Mouse (Mus musculus) kidney, postnatal 25 days (tissue): ENCODE results near the gene Rangrf.
A peak's percentile ranks its signal among the peaks of the same experiment; 100 is the strongest.
"Not testable (repeated sequence)": the region's sequence is repeated elsewhere in the genome, so short reads cannot be mapped to it uniquely, and the experiment has no call there.

Source experiments
- DNase-seq, 2 experiments: peaks; one replicate each; pipeline ENCODE4 v3.0.0; 2021; ENCODE audit warnings: mixed read lengths in 2 of 2

The Rangrf gene

DNA sequence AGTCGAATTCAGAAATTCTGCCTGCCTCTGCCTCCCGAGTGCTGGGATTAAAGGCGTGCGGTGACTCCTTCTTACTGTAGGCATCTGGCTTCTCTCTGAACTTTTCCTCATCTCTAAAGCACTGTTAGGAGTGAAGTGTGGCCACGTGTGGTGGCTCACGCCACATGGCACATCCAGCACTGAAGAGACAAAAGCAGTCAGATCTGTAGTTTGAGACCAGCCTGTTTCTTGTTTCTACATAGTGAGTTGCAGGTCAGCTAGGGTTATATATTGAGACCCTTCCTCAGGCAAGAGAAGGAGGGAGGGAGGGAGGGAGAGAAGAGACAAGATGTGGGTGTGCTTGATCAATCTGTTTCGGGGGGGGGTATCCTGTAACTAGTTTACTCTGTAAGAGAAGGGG lies at the start of gene Rangrf:
Gene Rangrf (minus strand): TSS at position 101 of the 400 bp plus-strand sequence.
- no peak for DNase-seq

DNA sequence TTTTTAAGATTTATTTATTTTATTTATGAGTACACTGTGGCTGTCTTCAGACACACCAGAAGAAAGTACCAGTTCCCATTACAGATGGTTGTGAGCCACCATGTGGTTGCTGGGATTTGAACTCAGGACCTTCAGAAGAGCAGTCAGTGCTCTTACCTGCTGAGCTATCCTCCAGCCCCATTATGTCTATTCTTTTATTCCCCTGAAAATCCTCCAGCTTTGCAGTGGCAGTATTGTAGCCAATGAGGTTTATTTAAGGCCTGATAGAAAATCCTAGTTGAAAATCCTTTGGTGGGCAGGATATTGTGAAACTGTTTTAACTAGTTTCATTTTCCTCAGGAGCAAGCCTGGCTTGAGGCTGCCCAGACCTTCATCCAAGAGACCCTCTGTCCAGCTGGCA lies 45.7 kb upstream of the Rangrf start:
- no peak for DNase-seq

DNA sequence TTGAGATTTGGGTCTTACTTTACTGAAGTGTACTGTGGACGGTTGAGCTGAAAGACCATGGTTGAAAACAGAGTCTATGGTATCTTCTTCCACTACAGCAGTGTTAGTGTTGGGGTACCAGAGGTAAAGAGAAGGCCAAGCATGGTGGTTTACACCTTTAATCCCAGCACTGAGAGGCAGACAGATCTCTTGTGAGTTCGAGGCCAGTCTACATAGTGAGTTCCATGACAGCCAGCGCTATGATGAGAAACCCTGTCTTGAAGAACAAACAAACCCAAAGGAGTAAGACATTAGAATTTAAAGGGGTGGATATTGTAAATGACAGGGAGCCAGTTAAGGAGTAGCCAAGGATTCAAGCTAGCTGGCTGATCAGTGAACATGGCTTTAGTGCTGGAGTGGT lies 41.8 kb upstream of the Rangrf start:
- DNase-seq: no peak

DNA sequence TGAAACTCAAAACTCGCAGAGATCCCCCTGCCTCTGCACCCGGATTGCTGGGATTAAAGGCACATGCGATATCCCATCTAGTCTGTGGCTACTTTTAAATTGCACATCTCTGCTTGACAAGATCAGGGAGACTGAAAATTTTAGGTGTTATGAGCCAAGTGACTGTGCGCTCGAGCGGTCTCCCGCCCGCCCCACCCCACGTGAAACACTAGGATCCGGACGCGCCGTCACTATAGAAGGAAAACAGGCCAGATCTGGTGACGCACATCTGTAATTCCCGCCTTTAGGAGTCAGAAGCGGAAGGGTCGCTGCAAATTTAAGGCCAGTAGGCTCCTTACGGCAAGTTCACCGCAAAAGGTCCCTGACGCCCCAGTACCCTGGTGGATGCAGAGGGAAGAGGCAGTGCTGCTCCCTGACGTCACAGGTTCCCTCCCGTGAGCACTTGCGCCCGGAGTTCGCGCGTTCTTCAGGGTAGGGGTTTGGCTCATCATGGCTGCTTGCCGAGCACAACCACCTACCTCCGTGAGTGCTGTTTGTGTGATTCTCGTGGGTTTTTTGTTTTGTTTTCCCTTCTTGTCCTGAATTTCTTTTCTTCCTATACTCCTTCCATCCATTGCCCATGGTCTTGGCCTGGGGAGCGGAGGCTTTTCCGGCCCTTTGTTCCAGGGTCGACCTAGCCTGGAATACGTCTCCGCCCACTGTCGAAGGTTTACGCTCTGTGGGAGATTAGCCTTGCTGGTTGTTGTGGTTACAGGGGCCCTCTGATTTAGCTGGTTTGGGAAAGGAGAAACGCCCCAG lies 40.9 kb upstream of the Rangrf start, which contains the start of gene Ctc1:
Gene Ctc1 (plus strand): TSS at position 268 of the 798 bp plus-strand sequence.
- peak; percentile 89 to 94 for DNase-seq

DNA sequence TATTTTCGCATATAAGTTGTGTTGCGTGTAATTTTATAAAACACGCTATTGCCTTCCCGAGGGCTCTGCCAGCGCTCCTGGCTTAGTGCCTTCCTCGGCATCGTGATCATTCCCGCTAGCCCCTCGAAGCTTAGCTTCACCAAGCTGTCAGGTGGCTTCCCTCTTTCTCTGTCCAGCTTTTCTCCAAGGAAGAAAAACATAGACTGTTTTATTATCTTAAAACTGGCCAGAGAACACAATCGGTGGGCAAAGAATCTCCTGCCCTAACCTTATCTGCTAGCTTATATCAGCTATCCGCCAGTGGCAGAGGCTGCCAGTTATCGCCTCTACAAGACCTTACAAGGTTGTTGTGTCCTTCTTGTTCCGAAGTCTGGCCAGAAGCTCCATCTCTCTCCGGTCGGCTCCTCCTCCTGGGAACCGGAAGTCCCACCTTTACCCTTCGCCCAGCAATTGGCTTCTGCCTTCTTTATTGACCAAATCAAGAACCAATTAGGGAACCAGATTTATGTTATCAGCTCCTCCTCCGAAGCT lies 37.2 kb upstream of the Rangrf start:
- peak; percentile 91 to 95 for DNase-seq

DNA sequence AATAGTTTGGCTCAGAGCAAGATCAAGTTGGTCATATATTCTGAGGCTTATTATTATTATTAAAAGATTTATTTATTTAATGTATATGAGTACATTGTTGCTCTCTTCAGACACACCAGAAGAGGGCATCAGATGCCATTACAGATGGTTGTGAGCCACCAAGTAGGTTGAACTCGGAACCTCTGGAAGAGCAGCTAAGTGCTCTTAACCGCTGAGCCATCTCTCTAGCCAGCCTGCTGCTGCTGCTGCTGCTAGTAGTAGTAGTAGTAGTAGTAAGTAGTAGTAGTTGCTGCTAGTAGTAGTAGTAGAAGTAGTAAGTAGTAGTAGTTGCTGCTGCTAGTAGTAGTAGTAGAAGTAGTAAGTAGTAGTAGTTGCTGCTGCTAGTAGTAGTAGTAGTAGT lies 36.5 kb upstream of the Rangrf start:
- DNase-seq: not testable (repeated sequence)

DNA sequence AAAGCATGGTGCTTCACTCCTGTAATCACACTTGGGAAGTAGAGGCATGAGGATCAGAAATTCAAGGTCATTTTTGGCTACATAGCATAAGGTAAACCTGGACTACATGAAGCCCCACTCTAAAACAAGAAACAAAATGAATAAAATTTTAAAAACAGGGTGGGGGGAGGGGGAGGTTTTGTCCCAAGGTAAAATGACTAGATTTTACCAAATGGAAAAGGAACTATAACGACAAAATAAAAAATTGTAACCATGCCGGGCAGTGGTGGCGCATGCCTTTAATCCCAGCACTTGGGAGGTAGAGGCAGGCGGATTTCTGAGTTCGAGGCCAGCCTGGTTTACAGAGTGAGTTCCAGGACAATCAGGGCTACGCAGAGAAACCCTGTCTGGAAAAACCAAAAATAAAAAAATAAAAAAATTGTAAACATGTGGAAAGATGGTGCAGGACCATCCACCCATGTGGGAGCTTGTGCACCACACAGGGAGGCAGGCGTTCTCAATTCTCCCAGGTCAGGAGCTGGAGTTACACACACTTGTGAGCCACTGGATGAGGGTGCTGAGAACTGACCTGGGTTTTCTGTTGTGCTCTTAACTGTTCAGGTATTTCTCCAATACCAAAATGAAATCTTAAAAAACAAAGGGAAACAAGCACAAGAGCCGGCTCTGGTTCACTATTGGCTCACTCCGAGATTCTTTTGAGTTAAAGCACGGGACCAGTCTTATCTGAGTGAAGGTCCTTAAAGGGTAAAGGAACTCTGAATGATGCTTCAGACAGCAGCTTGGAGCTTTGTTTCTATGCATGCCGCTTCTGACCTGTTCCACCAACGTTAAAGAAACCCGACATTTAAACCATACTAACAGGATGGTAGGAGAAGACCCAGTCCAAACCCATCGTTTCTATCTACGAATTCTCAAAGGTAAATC lies 35.7 kb upstream of the Rangrf start:
- DNase-seq: no peak

DNA sequence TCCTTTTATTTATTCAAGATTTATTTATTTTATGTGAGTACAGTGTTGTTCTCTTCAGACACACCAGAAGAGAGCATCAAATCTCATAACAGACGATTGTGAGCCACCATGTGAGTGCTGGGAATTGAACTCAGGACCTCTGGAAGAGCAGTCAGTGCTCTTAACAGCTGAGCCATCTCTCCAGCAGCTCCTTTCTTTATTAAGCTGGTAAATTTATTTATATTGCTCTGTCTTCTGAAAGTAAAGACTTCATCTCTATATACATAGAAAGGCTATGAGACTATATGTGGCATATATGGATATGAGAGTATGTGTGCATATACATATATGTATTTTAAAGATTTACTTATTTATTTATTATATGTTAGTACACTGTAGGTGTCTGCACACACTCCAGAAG lies 34.5 kb upstream of the Rangrf start:
- DNase-seq: no peak

DNA sequence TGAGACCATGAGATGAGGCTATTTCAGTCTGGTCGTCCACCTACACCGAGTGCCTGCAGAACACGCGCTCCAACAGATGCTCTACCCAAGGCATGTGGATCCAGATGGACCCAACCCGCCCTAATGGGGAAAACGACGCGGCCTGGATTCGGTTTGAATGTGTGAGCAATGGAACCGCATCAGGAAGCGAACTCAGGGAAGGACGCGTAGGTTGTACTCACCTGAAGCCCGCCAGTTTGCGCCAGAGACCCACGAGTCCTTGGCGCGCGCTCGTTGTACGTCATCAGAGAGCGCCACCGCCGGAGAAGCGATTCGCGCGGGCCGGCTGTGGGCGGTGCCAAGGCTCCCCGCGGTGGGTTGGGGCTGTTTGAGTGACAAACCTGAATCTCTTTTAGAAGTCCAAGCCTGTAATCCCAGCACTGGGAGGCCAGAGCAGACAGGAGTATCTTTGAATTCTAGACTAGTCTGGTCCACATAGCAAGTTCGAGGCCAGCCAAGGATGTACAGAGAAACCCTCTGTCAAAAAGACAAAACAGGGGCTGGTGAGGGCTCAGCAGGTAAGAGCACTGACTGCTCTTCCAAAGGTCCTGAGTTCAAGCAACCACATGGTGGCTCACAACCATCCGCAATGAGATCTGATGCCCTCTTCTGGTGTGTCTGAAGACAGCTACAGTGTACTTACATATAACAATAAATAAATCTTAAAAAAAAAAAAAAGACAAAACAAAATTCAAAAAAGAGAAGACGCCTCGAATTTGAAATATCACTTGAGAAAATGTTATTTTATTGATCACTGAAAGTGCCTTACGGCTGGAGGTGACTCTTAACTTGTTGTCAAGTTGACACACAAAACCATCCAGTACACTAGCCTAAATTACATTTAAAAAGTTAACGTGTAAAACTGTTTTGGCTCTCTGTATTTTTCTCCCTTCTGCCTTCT lies 33.5 kb upstream of the Rangrf start, which contains the start of gene Pfas:
Gene Pfas (minus strand): TSS at position 279 of the 940 bp plus-strand sequence.
- DNase-seq: peak; percentile 90 to 93

DNA sequence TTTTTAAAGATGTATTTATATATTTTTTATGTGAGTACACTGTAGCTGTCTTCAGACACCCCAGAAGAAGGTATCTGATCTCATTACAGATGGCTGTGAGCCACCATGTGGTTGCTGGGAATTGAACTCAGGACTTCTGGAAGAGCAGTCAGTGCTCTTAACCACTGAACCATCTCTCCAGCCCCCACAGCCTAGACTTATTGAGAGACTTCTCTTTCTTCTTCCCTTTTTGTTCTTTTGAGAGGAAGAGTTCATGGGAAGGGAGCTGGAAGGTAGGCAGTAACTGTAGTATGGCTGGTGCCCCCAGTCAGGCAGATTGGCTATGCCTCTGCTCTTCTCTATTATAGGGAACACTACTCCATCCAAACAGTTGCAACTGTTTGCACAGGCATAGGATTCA lies 31.6 kb upstream of the Rangrf start:
- DNase-seq: not testable (repeated sequence)

DNA sequence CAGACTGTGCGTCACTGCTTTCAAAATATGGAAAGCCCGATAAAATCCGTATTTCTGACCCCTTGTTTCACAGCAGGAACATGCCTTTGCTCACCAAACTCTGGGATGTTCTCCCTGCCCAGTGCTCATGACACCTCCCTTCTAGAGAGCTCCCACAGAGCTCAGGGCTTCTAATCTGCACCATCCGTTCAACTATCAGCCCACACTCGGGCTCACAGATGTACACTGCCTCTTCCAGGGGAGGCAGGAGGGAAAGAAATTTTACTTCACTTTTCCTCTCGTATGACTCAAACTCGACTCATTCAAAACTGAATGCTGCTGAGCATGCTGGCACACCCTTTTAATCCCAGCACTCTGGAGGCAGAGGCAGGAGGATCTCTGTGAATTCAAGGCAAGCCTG lies 30.2 kb upstream of the Rangrf start:
- DNase-seq: no peak

DNA sequence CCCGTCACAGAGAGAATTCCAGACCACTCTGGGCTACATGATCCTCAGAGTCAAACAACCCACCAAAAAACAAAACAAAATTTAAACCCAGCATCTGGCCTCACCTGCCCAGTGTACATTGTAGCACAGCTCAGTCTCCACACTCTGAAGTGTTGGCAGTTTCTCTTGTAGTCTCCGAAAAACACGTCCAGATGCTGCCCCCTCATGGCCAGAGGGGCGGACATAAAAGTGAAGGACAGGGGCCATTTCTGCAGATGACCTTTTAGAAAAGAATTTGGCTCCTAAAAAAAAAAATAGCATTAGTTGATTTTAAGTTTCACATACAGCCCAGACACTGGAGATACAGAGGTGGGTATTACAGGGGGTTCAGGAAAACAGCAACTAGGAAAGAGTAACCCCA lies 28.6 kb upstream of the Rangrf start:
- peak in 1 of 2 experiments; percentile 43 for DNase-seq

DNA sequence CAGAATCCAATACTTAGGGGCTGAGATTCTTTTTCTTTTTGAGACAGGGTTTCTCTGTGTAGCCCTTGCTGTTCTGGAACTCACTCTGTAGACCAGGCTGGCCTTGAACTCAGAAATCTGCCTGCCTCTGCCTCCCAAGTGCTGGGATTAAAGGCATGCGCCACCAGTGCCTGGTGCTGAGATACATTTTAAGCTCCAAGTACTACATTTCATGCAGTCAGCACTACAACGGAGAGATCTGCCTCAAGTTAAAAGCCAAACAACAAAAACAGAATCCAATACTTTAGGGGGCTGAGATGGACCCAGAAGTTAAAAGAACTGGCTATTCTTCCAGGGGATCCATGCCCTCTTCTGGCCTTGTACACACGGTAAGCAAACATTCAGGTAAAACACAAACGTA lies 27.8 kb upstream of the Rangrf start:
- not testable (repeated sequence) for DNase-seq

DNA sequence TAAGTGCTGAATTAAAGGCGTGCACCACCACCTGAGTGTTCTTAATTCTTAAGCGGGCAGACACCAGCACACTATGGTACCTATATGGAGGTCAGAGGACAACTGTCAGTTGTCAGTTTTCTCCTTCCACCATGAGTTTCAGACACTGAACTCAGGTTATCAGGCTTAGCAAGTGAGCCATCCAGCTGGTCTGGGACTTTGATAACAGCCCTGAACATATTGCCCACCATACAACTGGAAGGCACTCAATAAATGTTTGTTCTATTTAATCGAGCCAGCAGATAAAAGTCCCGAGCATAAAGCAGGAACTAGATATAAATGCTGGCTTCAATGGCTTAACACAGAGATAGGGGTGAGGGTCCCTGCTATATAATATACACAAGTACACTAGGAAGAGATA lies 22.1 kb upstream of the Rangrf start:
- no peak for DNase-seq

DNA sequence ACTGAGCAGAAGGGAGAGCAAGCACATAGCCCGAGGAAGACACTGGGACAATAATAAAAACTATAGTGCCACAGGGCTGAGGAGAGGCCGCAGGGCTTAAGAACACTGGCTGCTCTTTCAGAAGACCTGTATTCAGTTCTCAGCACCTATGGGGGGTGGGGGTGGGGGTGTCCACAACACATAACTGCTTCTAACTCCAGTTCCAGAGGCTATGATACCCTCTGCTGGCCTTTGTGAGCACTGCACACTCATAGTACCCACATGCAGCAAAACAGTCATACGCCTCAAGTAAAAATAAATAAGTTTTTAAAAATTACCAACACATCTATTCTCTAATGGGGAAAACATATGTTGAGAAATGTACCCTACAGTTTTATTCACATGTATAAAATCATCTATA lies 19.4 kb upstream of the Rangrf start:
- peak in 1 of 2 experiments; percentile 34 for DNase-seq

DNA sequence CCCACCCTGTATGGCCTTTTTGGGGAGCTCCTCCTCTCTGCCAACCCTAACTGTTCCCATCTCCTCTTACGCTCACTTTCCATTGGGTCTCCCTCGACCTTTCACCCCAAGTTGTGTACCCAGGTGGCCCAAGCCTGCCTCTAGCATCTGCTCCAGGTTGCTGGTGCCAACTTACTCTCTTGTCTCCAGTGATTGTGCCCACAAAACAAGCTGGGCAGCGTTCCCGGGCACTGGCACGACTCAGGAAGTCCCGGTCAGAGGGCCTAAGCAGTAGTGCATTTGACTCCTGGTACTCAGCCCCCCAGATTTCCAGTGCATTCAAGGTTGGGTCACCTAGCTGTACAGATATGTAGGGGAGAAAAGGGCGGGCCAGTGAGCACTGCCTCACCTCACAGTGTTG lies 18.1 kb upstream of the Rangrf start:
- DNase-seq: no peak

DNA sequence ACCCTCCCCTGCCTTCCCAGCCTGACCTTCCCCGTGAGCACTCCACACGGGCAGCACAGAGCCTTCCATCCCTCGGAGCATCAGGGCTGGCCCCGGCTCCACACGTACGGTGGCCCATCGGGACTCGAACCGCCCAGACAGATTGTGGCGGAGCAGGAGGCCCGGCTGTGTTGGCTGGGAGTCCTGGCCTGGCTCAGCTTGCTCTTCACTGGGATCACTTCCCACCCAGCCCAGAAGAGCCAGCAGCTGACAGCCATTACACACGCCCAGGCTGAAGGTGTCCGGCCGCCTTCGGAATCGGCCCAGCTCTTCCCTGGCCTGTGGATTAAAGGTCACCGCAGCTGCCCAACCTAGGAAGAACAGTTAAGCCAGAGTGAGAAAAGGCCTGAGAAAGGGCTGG lies 13.4 kb upstream of the Rangrf start:
- DNase-seq: no peak

DNA sequence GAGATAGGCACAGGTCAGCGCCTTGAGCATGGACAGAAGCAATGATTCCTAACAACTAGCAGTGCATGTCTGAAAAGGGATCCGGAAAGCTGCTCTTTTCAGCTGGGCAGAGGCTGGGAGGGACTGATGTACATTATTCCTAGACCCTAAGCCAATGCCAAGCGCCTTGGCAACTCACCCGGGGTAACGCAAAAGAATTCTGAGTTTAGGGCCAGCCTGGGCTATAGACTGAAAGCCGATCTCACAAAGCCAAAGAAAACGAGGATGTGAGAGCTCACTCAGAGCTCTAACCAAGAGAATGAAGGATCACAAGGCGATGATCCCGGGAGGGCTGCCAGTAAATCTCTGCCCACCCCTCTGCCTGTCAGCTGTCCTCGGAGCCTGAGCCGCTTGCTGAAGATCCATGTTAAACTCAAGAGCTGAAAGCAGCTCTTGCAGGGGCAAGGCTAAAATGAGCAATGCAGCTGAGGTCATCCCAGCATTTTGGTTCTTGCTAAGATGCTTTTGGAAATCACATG lies 12.4 kb upstream of the Rangrf start:
- DNase-seq: no peak

DNA sequence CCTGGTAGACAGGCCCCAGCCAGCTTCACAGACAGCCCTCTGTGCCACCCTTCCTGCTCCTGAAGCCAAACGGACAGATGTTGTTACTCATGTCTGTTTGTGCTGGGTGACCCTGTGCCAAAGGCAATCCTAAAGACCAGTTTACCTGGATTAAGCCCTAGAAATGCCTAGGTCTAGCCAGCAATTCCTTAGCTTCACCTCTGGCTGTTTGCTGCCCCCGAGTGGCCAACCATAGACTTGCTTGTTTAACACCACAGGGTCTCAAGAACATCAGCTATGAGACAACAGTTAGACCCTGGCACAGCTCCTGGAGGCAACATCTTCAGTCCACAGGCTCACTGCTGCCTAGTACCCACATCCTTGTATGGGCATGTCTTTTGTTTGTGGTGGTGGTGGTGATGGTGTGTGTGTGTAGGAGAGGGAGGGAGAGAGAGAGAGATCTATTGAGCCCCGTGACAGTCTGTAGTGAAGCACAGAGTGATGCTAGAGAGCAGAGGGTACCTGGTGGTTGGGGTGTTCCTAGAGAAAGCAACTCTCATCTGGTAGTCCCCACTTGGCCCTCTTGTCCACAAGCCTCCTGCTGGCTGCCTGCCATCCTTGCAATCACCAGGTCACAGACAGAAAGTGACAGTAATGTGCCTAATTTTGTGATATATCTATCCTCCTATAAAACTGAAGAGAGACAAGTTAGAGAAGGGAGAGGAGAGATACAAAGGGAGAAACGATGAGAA lies 7.8 kb upstream of the Rangrf start:
- DNase-seq: peak; percentile 87 to 91

DNA sequence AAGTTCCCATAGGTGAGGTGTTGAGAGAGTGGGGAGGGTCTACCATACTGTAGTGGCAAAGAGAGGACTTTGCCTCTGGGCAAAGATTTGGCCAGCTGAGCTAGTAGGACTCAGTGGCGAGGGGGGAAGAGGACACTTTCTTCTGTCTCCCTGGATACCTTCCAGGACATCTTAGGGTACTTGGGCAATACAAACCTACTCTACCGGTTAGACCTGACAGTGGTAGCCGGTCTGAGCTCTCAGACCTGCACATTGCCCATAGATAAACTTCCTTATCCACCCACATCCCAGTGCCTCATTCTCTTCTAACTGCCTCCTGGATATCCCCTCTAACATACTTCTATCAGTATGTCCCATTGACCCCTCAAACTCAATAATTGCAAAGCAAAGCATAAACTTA lies 5.9 kb upstream of the Rangrf start:
- no peak for DNase-seq

DNA sequence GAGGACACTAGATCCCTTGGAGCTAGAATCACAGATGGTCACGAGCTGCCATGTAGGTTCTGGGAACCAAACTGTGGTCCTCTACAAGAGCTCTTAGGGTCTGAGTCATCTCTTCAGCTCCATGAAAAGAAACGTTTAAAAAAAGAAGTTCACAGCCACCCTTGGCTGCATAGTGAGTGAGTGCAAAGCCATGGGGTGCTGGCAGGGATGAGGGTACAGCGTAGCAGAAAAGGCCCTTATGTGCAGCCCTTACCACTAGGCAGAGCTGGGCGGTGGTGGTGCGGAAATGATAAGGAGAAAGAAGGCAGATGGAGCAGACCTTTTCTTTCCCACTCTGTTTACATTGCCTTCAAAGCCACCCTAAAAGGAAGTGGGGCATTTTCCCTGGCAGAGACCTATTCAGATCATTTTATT lies 4.3 kb upstream of the Rangrf start:
- DNase-seq: no peak
